Mouse (Mus musculus): ENCODE data around the gene Plekhf1. TPM values are rescaled to one million over a fixed set of nuclear protein-coding genes. Genes with fewer than 3 reads are reported as not detected.

The Plekhf1 gene
- 1.6 TPM in 2 replicates for polyA plus RNA-seq (2012; rRNA removed)

DNA sequence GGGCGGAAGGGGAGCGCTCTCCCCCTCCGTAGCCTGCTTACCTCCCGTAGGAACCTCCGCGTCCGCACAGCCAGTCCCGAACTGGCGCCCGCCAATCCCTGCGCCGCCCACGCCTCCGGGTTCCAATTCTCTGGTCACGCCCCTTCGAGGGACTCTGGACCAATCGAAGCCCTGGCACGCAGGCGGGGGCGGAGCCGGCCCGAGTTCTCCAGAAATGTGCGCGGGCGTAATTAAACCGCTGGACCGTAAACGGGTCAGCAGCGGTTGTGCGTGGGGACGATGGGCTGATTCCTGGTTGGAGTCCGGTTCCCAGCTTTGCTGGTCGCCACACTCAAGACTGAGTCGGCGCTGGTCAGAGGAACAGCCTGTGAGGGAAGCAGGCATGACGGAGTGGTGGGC is at the start of gene Plekhf1:
Gene Plekhf1 (minus strand): TSS at position 117 of the 399 bp plus-strand sequence.
- no peak for TF ChIP-seq POLR2A (IDR thresholded peaks at IDR 0.05; ENCODE audit: low read depth, low read length)
- no peak for TF ChIP-seq CTCF (IDR thresholded peaks at IDR 0.05; ENCODE audit: extremely low read depth, insufficient read depth, insufficient read length, insufficient replicate concordance)
- WGBS, result under 1% methylated on average over 36 of the region's 36 CpGs
- DNase-seq (ENCODE audit: low read depth in 1 of 2, low spot score in 2 of 2), result peak; percentile 12 to 66
- Histone ChIP-seq H3K27me3 (ENCODE audit: control insufficient read depth, insufficient read depth, low read length) (no peaks in the 10 kb centered on the region), H3K4me3 (ENCODE audit: extremely low read depth, insufficient read depth, insufficient read length) (peak within 1 kb of the TSS; percentile 63), H3K4me1 (ENCODE audit: control insufficient read depth, insufficient read depth, insufficient read length) (peaks cover 11% of the 10 kb centered on the region; the same call in 1 of the 2 replicates), H3K36me3 (ENCODE audit: control insufficient read depth, insufficient read depth, low read length) (no peaks in the 10 kb centered on the region), H3K27ac (ENCODE audit: insufficient read depth, low read length) (peak within 1 kb of the TSS; percentile 17)

- H3K36me3 ChIP-seq (ENCODE audit: control insufficient read depth, insufficient read depth, low read length), result peaks cover 1% of the 10 kb centered on the region; the same call in 1 of the 2 replicates
- H3K27ac ChIP-seq (ENCODE audit: insufficient read depth, low read length), result no peak overlapping the region
- no peak overlapping the region for H3K4me3 ChIP-seq (ENCODE audit: extremely low read depth, insufficient read depth, insufficient read length)
- DNase-seq (ENCODE audit: low read depth in 1 of 2, low spot score in 2 of 2), result no peak
- peaks cover 7% of the 10 kb centered on the region; the same call in 1 of the 2 replicates for H3K4me1 ChIP-seq (ENCODE audit: control insufficient read depth, insufficient read depth, insufficient read length)
- TF ChIP-seq POLR2A (IDR thresholded peaks at IDR 0.05; ENCODE audit: low read depth, low read length), result no peak
- TF ChIP-seq CTCF (IDR thresholded peaks at IDR 0.05; ENCODE audit: extremely low read depth, insufficient read depth, insufficient read length, insufficient replicate concordance), result no peak
- no peaks in the 10 kb centered on the region for H3K27me3 ChIP-seq (ENCODE audit: control insufficient read depth, insufficient read depth, low read length)
Observed at GRCm38 (mm10) chr7:38272551-38272950, 44.7 kb upstream of the Plekhf1 start.

- H3K4me1 ChIP-seq (ENCODE audit: control insufficient read depth, insufficient read depth, insufficient read length), result peaks cover 7% of the 10 kb centered on the region; the same call in 1 of the 2 replicates
- WGBS, result 9% methylated on average over 4 of the region's 4 CpGs
- DNase-seq (ENCODE audit: low read depth in 1 of 2, low spot score in 2 of 2), result no peak
- TF ChIP-seq CTCF (IDR thresholded peaks at IDR 0.05; ENCODE audit: extremely low read depth, insufficient read depth, insufficient read length, insufficient replicate concordance) (no peak), POLR2A (IDR thresholded peaks at IDR 0.05; ENCODE audit: low read depth, low read length) (no peak)
- H3K4me3 ChIP-seq (ENCODE audit: extremely low read depth, insufficient read depth, insufficient read length), result no peak overlapping the region
- H3K27ac ChIP-seq (ENCODE audit: insufficient read depth, low read length), result no peak overlapping the region
- peaks cover 4% of the 10 kb centered on the region for H3K36me3 ChIP-seq (ENCODE audit: control insufficient read depth, insufficient read depth, low read length)
- H3K27me3 ChIP-seq (ENCODE audit: control insufficient read depth, insufficient read depth, low read length), result no peaks in the 10 kb centered on the region
Observed at GRCm38 (mm10) chr7:38271859-38272258, 44.0 kb upstream of the Plekhf1 start.

- TF ChIP-seq CTCF (IDR thresholded peaks at IDR 0.05; ENCODE audit: extremely low read depth, insufficient read depth, insufficient read length, insufficient replicate concordance) (no peak), POLR2A (IDR thresholded peaks at IDR 0.05; ENCODE audit: low read depth, low read length) (no peak)
- Histone ChIP-seq H3K27me3 (ENCODE audit: control insufficient read depth, insufficient read depth, low read length) (no peaks in the 10 kb centered on the region), H3K27ac (ENCODE audit: insufficient read depth, low read length) (peak overlapping the region; percentile 34; the same call in 1 of the 2 replicates), H3K4me3 (ENCODE audit: extremely low read depth, insufficient read depth, insufficient read length) (peak overlapping the region; percentile 73), H3K36me3 (ENCODE audit: control insufficient read depth, insufficient read depth, low read length) (peaks cover 4% of the 10 kb centered on the region), H3K4me1 (ENCODE audit: control insufficient read depth, insufficient read depth, insufficient read length) (peaks cover 7% of the 10 kb centered on the region; the same call in 1 of the 2 replicates)
- under 1% methylated on average over 11 of the region's 11 CpGs for WGBS
- DNase-seq (ENCODE audit: low read depth in 1 of 2, low spot score in 2 of 2), result no peak
Observed at GRCm38 (mm10) chr7:38271511-38271811, 43.6 kb upstream of the Plekhf1 start.

GRCm38 (mm10) chr7:38270703-38271510 is 43.1 kb upstream of the Plekhf1 start, which contains the start of gene Pop4:
Gene Pop4, minus strand, starts transcription at chr7:38271423.
- 1% methylated on average over 38 of the region's 38 CpGs for WGBS
- TF ChIP-seq CTCF (IDR thresholded peaks at IDR 0.05; ENCODE audit: extremely low read depth, insufficient read depth, insufficient read length, insufficient replicate concordance), result no peak
- TF ChIP-seq POLR2A (IDR thresholded peaks at IDR 0.05; ENCODE audit: low read depth, low read length), result peak; percentile 36; the same call in 1 of the 2 replicates
- Histone ChIP-seq H3K4me3 (ENCODE audit: extremely low read depth, insufficient read depth, insufficient read length) (peak within 1 kb of the TSS; percentile 73), H3K27me3 (ENCODE audit: control insufficient read depth, insufficient read depth, low read length) (no peaks in the 10 kb centered on the region), H3K4me1 (ENCODE audit: control insufficient read depth, insufficient read depth, insufficient read length) (peaks cover 7% of the 10 kb centered on the region; the same call in 1 of the 2 replicates), H3K27ac (ENCODE audit: insufficient read depth, low read length) (peak within 1 kb of the TSS; percentile 34; the same call in 1 of the 2 replicates), H3K36me3 (ENCODE audit: control insufficient read depth, insufficient read depth, low read length) (peaks cover 4% of the 10 kb centered on the region)
- peak; percentile 74 to 85 for DNase-seq (ENCODE audit: low read depth in 1 of 2, low spot score in 2 of 2)

DNA sequence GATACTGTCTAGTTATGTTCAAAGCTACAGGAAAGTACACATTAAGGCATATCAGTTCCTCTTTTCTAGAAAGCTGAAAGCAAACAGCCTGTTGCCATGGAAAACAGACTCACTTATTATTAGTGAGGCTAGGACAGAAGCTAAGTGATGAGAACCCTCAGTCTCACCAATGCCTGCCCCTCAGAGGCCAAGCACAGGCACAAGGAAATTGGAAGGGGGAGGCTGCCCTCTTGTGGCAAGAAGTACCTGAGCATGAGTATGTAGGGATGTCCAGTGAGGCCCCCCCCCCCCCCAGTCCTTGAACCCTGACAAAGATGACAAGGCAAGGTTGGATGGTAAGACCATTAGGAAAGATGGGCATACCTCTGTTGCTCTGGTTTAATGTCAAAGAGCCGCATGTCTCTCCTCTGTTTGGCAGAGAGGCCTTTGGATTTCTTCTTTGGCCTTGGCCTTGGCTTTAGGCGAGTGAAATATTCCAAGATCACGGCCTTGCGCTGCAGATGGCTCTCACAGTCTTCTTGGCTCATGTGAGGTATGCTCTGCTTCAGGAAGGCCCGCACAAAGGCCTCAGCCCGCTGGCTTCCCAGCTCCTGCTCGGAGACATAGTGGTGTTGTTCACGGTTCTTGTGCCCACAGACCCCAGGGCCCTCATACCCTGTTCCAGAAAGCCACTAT is 39.3 kb upstream of the Plekhf1 start:
- TF ChIP-seq CTCF (IDR thresholded peaks at IDR 0.05; ENCODE audit: extremely low read depth, insufficient read depth, insufficient read length, insufficient replicate concordance) (peak; percentile 15; the same call in 1 of the 2 replicates), POLR2A (IDR thresholded peaks at IDR 0.05; ENCODE audit: low read depth, low read length) (no peak)
- Histone ChIP-seq H3K27me3 (ENCODE audit: control insufficient read depth, insufficient read depth, low read length) (no peaks in the 10 kb centered on the region), H3K27ac (ENCODE audit: insufficient read depth, low read length) (no peak overlapping the region), H3K4me1 (ENCODE audit: control insufficient read depth, insufficient read depth, insufficient read length) (peaks cover 7% of the 10 kb centered on the region; the same call in 1 of the 2 replicates), H3K4me3 (ENCODE audit: extremely low read depth, insufficient read depth, insufficient read length) (no peak overlapping the region), H3K36me3 (ENCODE audit: control insufficient read depth, insufficient read depth, low read length) (peaks cover 29% of the 10 kb centered on the region)
- DNase-seq (ENCODE audit: low read depth in 1 of 2, low spot score in 2 of 2), result peak in 1 of 2 experiments; percentile 22
- WGBS, result 94% methylated on average over 8 of the region's 8 CpGs
